In the genomic region with DNA sequence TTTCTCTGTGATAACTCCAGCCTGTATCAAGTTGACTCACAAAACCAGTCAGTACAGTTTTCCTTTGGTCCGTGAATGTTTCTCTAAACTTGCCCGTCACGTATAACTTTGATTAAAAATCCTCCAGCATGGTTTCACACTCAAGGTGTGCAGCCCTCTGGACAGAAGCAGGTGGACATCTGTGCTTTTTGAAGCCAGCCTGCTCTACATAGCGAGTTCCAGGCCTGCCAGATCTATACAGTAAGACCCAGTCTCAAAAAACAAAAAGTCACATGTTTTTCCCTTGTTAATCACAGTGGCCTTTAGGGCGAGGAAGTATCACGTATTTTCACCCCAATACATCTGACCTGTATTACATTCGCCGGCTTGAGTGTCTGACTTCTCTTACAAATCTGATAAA, we compare ENCODE assay signal across 9 mouse cellular contexts. TPM values are rescaled to one million over a fixed set of nuclear protein-coding genes. Genes with fewer than 3 reads are reported as not detected.
DNase-seq lines count a peak whose midpoint lies in the region; ATAC-seq and TF ChIP-seq lines count a peak whose summit lies in the region.
"Had no signal": no experiment of that assay in that cellular context is flagged by ENCODE, and none has a peak within 500 bp of the region (broad histone marks: within the 10 kb centered on the region; RNA-seq: fewer than 3 reads in every experiment).

No protein-coding gene starts in this region.

- H3K79me2 ChIP-seq in C2C12 (ENCODE audit: control insufficient read depth, insufficient read depth), result peaks cover 31% of the 10 kb centered on the region

- ATAC-seq in forebrain, embryonic 15.5 days (replicated peaks), result peak; percentile 18; the same call in 1 of the 2 replicates
- ATAC-seq in liver, embryonic 14.5 days (ENCODE audit: insufficient read depth), result no peak

- DNase-seq in heart, adult 11 months, result peak; percentile 82
- no peak for DNase-seq in heart, adult 9 months (ENCODE audit: low spot score in 2 of 2)
- no peak for DNase-seq in liver, embryonic 14.5 days (ENCODE audit: low read depth in 3 of 3, low spot score in 3 of 3)
- no peak for DNase-seq in ovary, adult 18-20 months (ENCODE audit: low spot score)
- no peak for DNase-seq in thymus, postnatal 10 days (ENCODE audit: low spot score in 2 of 2)
- no peak for DNase-seq in embryo, embryonic 10 days (ENCODE audit: low spot score)
- DNase-seq: cerebellum, postnatal 14 days had no signal

- peaks cover 11% of the 10 kb centered on the region for H3K79me3 ChIP-seq in C2C12 (ENCODE audit: low read depth)

- peaks cover 18% of the 10 kb centered on the region for H3K4me1 ChIP-seq in forebrain, embryonic 15.5 days
- H3K4me1 ChIP-seq in liver, embryonic 14.5 days (replicated peaks; ENCODE audit: control insufficient read depth in 2 of 2, insufficient read depth in 2 of 2, low read length in 1 of 2), result peaks cover 0 to 11% of the 10 kb centered on the region in 2 experiments; a peak in 3 of 4 replicates

- peak overlapping the region; percentile 94 for H3K9ac ChIP-seq in forebrain, embryonic 15.5 days (replicated peaks)
- H3K9ac ChIP-seq in liver, embryonic 14.5 days (replicated peaks), result peak overlapping the region; percentile 68

- peak overlapping the region; percentile 97 for H3ac ChIP-seq in C2C12 (ENCODE audit: control insufficient read depth, insufficient read length, low read depth)

- H3K4me3 ChIP-seq in C2C12 (ENCODE audit: insufficient read depth, poor library complexity, severe bottlenecking), result peak overlapping the region; percentile 76
- peak overlapping the region; percentile 92 for H3K4me3 ChIP-seq in forebrain, embryonic 15.5 days
- peak overlapping the region; percentile 62 to 67 for H3K4me3 ChIP-seq in liver, embryonic 14.5 days (ENCODE audit: insufficient read depth in 1 of 2, low read depth in 2 of 2, low read length in 2 of 2)

- no peaks in the 10 kb centered on the region for H3K9me3 ChIP-seq in forebrain, embryonic 15.5 days
- H3K9me3 ChIP-seq in liver, embryonic 14.5 days (ENCODE audit: control insufficient read depth, low read length), result no peaks in the 10 kb centered on the region

- no peak for TF ChIP-seq CTCF in C2C12 (IDR thresholded peaks at IDR 0.05; ENCODE audit: control insufficient read depth, insufficient read depth, insufficient read length)
- TF ChIP-seq CTCF in liver, embryonic 14.5 days (IDR thresholded peaks at IDR 0.05; ENCODE audit: low read depth), result no peak

- no peaks in the 10 kb centered on the region for H3K27me3 ChIP-seq in C2C12 (ENCODE audit: control insufficient read depth, insufficient read depth, insufficient read length)
- H3K27me3 ChIP-seq in forebrain, embryonic 15.5 days, result no peaks in the 10 kb centered on the region
- no peaks in the 10 kb centered on the region for H3K27me3 ChIP-seq in liver, embryonic 14.5 days (ENCODE audit: control insufficient read depth, insufficient read depth, low read length)

- WGBS in forebrain, embryonic 15.5 days, result 28% methylated on average over 8 of the region's 8 CpGs
- 21% methylated on average over 8 of the region's 8 CpGs for WGBS in liver, embryonic 14.5 days (ENCODE audit: insufficient replicate concordance)

- H3K36me3 ChIP-seq in C2C12 (ENCODE audit: control insufficient read depth, insufficient read depth), result peaks cover 9% of the 10 kb centered on the region
- peaks cover 11% of the 10 kb centered on the region for H3K36me3 ChIP-seq in forebrain, embryonic 15.5 days
- H3K36me3 ChIP-seq in liver, embryonic 14.5 days (replicated peaks; ENCODE audit: control insufficient read depth, insufficient read depth, low read depth), result no peaks in the 10 kb centered on the region; the same call in 1 of the 2 replicates

- H3K27ac ChIP-seq in forebrain, embryonic 15.5 days (replicated peaks), result no peak overlapping the region
- no peak overlapping the region for H3K27ac ChIP-seq in liver, embryonic 14.5 days

- TF ChIP-seq EP300 in liver, embryonic 14.5 days (IDR thresholded peaks at IDR 0.05; ENCODE audit: low read depth), result no peak

- H3K4me2 ChIP-seq in forebrain, embryonic 15.5 days (replicated peaks), result peak overlapping the region; percentile 59
- peak overlapping the region; percentile 72 for H3K4me2 ChIP-seq in liver, embryonic 14.5 days (ENCODE audit: low read depth)

TF ChIP-seq in C2C12, 6 proteins besides CTCF, POLR2A, EP300 and RAD21:
- TF ChIP-seq USF1 (IDR thresholded peaks at IDR 0.05; ENCODE audit: low read depth) (no peak), CEBPB (IDR thresholded peaks at IDR 0.05; ENCODE audit: low read depth) (no peak), MAX (IDR thresholded peaks at IDR 0.05) (no peak), FOSL1 (IDR thresholded peaks at IDR 0.05; ENCODE audit: insufficient read depth, low read length, poor library complexity, severe bottlenecking) (no peak), MYOG (IDR thresholded peaks at IDR 0.05; ENCODE audit: control insufficient read depth, extremely low read depth, insufficient read length) (no peak), MYOD1 (IDR thresholded peaks at IDR 0.05; ENCODE audit: control insufficient read depth, insufficient read length, low read depth) (no peak)

RNA-seq across cellular contexts. Expression of gene Gm26620, which starts 0.5 kb away (rescaled TPM):
- polyA plus RNA-seq in C2C12 (2012; fragmentation: generic; extraction: Trizol), result 0.12 TPM
- 0.22 and 0.40 TPM in 2 replicates for polyA plus RNA-seq in forebrain, embryonic 15.5 days (2015; fragmentation: Nextera tagmentation; extraction: Ambion mirVana)
- polyA plus RNA-seq in liver, embryonic 14.5 days (2012; rRNA removed), result 0.26 and 0.54 TPM in 2 replicates
- 0.38 and 0.47 TPM in 2 replicates for polyA plus RNA-seq in liver, embryonic 14.5 days (2014; fragmentation: Nextera tagmentation; extraction: Ambion mirVana)

RNA-seq across cellular contexts. Expression of gene Dusp12, which starts 0.9 kb away (rescaled TPM):
- polyA plus RNA-seq in C2C12 (2012; fragmentation: generic; extraction: Trizol), result 39.9 TPM
- polyA plus RNA-seq in forebrain, embryonic 15.5 days (2015; fragmentation: Nextera tagmentation; extraction: Ambion mirVana), result 36.4 and 36.8 TPM in 2 replicates
- polyA plus RNA-seq in liver, embryonic 14.5 days (2012; rRNA removed), result 9.5 and 13.6 TPM in 2 replicates
- 19.1 and 20.4 TPM in 2 replicates for polyA plus RNA-seq in liver, embryonic 14.5 days (2014; fragmentation: Nextera tagmentation; extraction: Ambion mirVana)

RNA-seq across cellular contexts. Expression of gene Atf6, which starts 16.8 kb away (rescaled TPM):
- 12.0 TPM for polyA plus RNA-seq in C2C12 (2012; fragmentation: generic; extraction: Trizol)
- polyA plus RNA-seq in forebrain, embryonic 15.5 days (2015; fragmentation: Nextera tagmentation; extraction: Ambion mirVana), result 7.6 and 7.7 TPM in 2 replicates
- 3.7 and 4.8 TPM in 2 replicates for polyA plus RNA-seq in liver, embryonic 14.5 days (2012; rRNA removed)
- polyA plus RNA-seq in liver, embryonic 14.5 days (2014; fragmentation: Nextera tagmentation; extraction: Ambion mirVana), result 6.6 and 8.2 TPM in 2 replicates

RNA-seq across cellular contexts. Expression of gene Fcrlb, which starts 28.4 kb away (rescaled TPM):
- polyA plus RNA-seq in C2C12 (2012; fragmentation: generic; extraction: Trizol), result not detected
- polyA plus RNA-seq in forebrain, embryonic 15.5 days (2015; fragmentation: Nextera tagmentation; extraction: Ambion mirVana), result 0.22 and 0.28 TPM in 2 replicates
- 0.03 and 0.05 TPM in 2 replicates for polyA plus RNA-seq in liver, embryonic 14.5 days (2012; rRNA removed)
- not detected in 2 replicates for polyA plus RNA-seq in liver, embryonic 14.5 days (2014; fragmentation: Nextera tagmentation; extraction: Ambion mirVana)

RNA-seq across cellular contexts. Expression of gene Fcrla, which starts 43.0 kb away (rescaled TPM):
- not detected for polyA plus RNA-seq in C2C12 (2012; fragmentation: generic; extraction: Trizol)
- not detected in 2 replicates for polyA plus RNA-seq in forebrain, embryonic 15.5 days (2015; fragmentation: Nextera tagmentation; extraction: Ambion mirVana)
- 0.35 and 0.51 TPM in 2 replicates for polyA plus RNA-seq in liver, embryonic 14.5 days (2012; rRNA removed)
- 0.37 and 0.56 TPM in 2 replicates for polyA plus RNA-seq in liver, embryonic 14.5 days (2014; fragmentation: Nextera tagmentation; extraction: Ambion mirVana)
